Mouse (Mus musculus) mesoderm, embryonic 11.5 days (tissue): ENCODE measurements around the gene Acox3.

Experiments used
- DNase-seq: peaks from one replicate; pipeline ENCODE4 v3.0.0-alpha.2; 2012; ENCODE audit warnings: low read depth, low spot score

Gene Acox3

GRCm38 (mm10) chr5:35648230-35648629 is 65.4 kb downstream of the Acox3 start:
- no peak for DNase-seq

DNA sequence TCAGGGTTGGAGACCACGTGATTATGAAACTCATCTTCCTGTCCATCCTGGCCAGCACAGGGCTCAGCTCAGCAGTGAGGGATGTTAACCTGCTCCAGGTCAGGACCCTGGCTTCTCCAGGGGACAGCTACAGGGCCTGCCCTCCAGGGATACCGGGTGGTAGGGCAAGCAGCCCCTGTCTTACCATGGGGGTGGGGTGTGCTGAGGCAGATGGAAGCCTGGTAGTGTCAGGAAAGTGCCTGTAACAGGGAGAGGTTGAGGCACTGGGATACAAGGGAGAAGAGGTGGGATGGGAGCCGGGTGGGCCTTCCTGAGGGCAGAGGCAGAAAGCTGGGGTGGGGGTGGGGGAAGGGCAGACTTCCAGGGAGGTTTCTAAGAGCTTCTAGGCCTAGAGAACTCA is 69.5 kb downstream of the Acox3 start:
- no peak for DNase-seq

DNA sequence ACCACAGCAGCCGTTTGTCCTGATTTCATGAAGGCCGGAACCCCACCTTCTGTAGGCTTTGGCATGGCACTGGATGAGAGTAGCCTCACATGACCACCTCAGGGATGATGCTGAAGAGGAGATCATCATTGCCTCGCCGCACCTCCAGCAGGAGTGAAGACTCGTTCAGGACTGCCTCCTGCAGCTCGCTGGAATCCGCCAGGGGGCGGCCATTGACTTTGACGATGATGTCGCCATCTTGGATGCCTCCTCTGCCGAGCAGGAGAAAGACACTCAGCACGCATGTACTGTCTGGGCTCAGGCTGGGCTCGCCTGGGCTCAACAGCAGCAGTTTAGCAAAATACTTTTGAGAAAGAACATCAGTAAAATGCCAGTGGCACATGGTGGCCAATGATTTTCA is 70.0 kb downstream of the Acox3 start:
- no peak for DNase-seq

DNA sequence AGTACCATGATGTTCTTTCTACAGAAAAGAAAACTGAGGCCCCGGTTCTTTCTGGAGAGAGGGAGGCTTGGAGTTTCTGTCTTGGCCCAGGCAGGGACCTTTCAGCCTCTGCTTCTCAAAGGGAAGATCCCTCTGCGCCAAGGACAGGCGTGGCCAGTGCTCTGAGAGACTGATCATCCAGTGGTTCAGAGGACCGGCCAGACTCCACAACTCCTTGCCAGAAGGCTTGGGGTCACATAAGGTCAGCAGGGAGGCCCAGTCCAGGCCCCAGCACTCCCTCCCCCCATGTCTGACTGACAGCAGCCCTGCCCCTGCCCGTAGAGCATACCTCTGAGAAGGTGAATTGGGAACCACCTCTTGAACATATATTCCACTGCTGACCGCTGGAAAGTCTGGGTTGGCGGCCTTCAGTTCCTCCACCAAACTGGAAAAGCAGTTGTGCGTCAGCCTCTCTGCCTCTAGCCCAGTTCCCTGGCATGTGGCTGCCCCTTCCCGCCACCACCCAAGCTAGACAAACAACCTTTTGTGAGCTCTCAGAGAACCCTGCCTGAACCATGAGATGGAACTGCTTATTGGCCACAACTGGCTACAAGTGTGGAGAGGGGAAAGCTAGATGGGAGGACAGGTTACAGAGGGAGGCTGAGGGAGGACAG is 71.0 kb downstream of the Acox3 start:
- DNase-seq = no peak

- no peak for DNase-seq
Observed at GRCm38 (mm10) chr5:35655753-35656485, 73.1 kb downstream of the Acox3 start.

DNA sequence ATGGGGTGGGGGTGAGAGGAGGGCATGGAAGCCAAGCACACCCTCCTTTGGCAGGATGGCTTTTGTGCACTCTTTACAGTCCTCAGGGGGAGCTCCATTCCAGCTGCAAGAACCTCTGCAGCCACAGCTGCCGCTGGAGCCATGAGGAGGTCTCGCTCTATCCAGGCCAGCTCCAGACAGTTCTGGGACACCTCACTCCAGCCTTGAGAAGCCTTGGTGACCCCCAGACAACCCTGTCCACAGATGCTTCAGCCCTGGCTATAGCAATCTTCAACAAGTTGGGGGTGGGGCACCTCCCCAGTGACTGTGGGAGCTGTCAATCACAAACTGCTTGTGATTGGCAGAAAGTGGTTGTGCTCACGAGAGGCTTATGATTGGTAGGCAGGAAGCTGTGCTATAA is 76.7 kb downstream of the Acox3 start:
- no peak for DNase-seq

GRCm38 (mm10) chr5:35661210-35661609 is 78.4 kb downstream of the Acox3 start:
- DNase-seq = no peak

- DNase-seq = no peak
Observed at GRCm38 (mm10) chr5:35662021-35662545, 79.2 kb downstream of the Acox3 start.
